Mouse (Mus musculus) brain, embryonic 14.5 days (tissue): ENCODE measurements around the gene Tmem208. TPM values are rescaled to one million over a fixed set of nuclear protein-coding genes. Genes with fewer than 3 reads are reported as not detected.
"Not testable (repeated sequence)": the region's sequence is repeated elsewhere in the genome, so short reads cannot be mapped to it uniquely, and the experiment has no call there.

Experiments used
- DNase-seq: peaks from one replicate; pipeline ENCODE4 v3.0.0-alpha.2; 2011; ENCODE audit warnings: low read depth
- CTCF ChIP-seq: fragments of 200-500 bp; IDR thresholded peaks from 2 replicates; pipeline ENCODE4 v1.5.1; 2012; ENCODE audit warnings: inconsistent platforms, mild to moderate bottlenecking, moderate library complexity, borderline replicate concordance; ENCODE audit not compliant: insufficient read depth, insufficient read length; ENCODE audit errors: extremely low read depth
- POLR2A ChIP-seq: fragments of 200-500 bp; IDR thresholded peaks from 2 replicates; pipeline ENCODE4 v1.6.1; 2012; ENCODE audit warnings: mild to moderate bottlenecking, inconsistent platforms, borderline replicate concordance; ENCODE audit not compliant: poor library complexity, insufficient read depth, insufficient read length, severe bottlenecking; ENCODE audit errors: extremely low read depth
- polyA plus RNA-seq: library from polyadenylated mRNA; depleted of rRNA; stranded (reverse); fragments of >200 nt; gene quantifications from 2 replicates; pipeline ENCODE4 v1.2.3, GENCODE M21; 2012; rRNA removed

Gene Tmem208
- polyA plus RNA-seq = 93.6 and 144 TPM in 2 replicates

GRCm38 (mm10) chr8:105326141-105326672 is at the start of gene Tmem208, which contains the start of gene Lrrc29:
Gene Tmem208 (plus strand): TSS chr8:105326354.
Gene Lrrc29 (minus strand): TSS chr8:105326278.
- DNase-seq = peak; percentile 99
- TF ChIP-seq POLR2A = peak; percentile 73; the same call in 1 of the 2 replicates
- peak; percentile 34; the same call in 1 of the 2 replicates for TF ChIP-seq CTCF

DNA sequence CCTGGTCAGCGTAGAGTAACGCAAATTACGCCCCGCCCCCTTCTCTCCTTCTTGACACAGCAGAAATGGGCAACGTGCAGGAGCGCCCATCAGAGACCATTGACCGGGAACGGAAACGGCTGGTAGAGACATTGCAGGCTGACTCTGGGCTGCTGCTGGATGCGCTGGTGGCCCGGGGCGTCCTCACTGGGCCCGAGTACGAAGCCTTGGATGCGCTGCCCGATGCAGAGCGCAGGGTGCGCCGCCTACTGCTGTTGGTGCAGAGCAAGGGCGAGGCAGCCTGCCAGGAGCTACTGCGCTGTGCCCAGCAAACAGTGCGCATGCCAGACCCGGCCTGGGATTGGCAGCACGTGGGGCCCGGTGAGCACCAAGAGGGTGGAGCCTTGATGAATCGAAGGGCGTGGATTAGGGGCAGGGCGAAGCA is 47.2 kb upstream of the Tmem208 start:
- DNase-seq = peak; percentile 89
- TF ChIP-seq CTCF (no peak), POLR2A (no peak)

GRCm38 (mm10) chr8:105280567-105280966 is 45.6 kb upstream of the Tmem208 start:
- TF ChIP-seq CTCF = no peak
- no peak for TF ChIP-seq POLR2A
- DNase-seq = no peak

- TF ChIP-seq CTCF (no peak), POLR2A (no peak)
Observed at GRCm38 (mm10) chr8:105281821-105282220, 44.3 kb upstream of the Tmem208 start.

DNA sequence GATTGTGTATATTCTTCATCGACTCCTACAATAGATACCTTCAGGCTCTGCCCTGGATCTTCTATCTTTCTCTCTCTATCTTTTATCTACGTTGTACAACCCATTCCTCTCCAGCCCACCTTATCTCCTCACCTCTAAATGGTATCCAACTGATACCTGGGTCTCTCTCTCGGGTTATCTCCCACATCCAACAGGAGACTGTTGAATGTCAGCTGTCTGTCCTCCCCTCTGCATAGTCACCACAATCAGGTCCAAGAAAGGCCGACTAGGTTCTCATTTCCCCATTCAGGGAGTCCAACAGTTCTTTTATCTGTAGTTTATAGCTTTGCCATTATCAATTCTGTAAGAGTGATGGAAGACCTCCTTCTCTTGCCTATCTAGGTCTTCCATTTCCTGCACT is 43.9 kb upstream of the Tmem208 start:
- DNase-seq = no peak
- TF ChIP-seq CTCF (no peak), POLR2A (no peak)

More at GRCm38 (mm10) chr8:105281821-105282220, 44.3 kb upstream of the Tmem208 start:
- DNase-seq = no peak

GRCm38 (mm10) chr8:105283074-105283473 is 43.1 kb upstream of the Tmem208 start:
- no peak for DNase-seq
- TF ChIP-seq POLR2A (no peak), CTCF (peak; percentile 59)

GRCm38 (mm10) chr8:105285514-105285913 is 40.6 kb upstream of the Tmem208 start:
- TF ChIP-seq CTCF = no peak
- TF ChIP-seq POLR2A = no peak
- no peak for DNase-seq

DNA sequence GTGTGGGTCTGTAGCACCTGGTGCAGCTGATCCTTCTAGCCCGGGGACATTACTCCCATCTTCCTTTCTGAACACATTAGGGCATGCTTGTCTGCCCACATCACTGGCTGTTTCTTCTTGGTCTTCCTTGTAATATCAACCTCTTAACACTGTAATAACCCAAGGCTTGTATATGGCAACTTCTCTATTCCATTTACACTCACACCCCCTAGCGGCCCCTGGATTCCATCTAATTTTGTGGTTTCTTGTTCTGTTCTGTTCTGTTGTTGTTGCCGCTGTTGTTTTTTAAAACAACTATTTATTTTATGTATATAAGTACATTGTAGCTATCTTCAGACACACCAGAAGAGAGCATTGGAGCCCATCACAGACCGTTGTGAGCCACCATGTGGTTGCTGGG is 39.2 kb upstream of the Tmem208 start:
- DNase-seq = no peak
- TF ChIP-seq POLR2A = no peak
- TF ChIP-seq CTCF = no peak

DNA sequence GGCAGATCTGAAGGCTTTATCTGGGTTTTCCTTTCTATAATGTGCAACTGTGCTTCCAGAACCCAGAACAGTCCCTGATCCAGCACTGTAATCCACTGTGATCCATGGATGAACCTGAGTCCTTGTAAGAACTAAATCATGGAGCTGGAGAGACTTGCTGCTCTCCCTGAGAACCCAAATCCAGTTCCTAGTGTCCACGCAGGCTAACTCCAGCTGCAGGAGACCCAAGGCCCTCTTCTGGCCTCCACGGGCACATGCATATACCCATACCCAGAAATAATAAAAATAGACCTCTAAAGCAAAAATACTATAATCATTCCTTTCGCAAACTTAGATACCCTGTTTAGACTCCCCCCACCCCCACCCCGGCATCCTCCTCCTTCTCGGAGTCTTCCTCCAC is 37.9 kb upstream of the Tmem208 start:
- no peak for TF ChIP-seq CTCF
- TF ChIP-seq POLR2A = no peak
- DNase-seq = no peak

DNA sequence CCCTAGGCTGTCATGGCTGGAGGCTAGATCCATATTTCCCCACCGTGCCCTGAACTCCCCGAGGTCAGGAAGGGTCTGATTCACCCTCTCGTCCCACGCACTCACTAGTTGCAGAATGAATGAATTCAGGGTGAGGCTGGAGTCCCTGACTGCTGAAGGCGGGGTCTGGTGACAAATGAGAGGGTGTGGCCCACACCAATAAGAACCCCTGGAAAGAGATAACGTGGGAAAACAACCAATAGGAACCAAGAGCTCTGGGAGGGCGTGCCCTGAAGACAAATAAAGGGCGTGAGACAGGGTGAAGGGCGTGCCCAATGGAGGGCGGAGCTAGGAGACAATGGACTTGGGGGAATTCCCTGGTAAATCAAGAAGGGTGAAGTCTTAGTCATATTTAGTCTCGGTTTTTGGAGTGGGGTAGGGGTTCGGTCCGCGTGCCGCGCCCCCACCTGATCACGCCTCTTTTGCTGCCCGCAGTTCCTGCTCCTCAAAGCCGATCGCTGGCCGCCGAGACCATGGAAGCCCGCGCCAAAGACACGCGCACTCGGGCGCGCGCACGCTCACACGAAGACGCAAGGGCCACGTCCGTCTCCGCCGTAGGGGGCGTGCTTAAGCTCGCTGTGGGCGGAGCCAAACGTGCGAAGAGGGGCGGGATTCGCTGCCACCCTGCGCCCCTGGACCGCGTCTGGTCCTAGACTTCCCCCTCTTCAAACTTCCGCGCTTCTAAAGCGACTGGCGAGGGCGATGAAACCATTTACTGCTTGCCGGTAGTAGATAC is 37.0 kb upstream of the Tmem208 start:
- DNase-seq = peak; percentile 99
- no peak for TF ChIP-seq CTCF
- peak; percentile 88 for TF ChIP-seq POLR2A

GRCm38 (mm10) chr8:105289805-105290460 is 36.2 kb upstream of the Tmem208 start, which contains the start of gene 4931428F04Rik:
Gene 4931428F04Rik (minus strand): TSS chr8:105289864.
- TF ChIP-seq POLR2A (no peak), CTCF (peak; percentile 57; the same call in 1 of the 2 replicates)
- peak; percentile 78 for DNase-seq

DNA sequence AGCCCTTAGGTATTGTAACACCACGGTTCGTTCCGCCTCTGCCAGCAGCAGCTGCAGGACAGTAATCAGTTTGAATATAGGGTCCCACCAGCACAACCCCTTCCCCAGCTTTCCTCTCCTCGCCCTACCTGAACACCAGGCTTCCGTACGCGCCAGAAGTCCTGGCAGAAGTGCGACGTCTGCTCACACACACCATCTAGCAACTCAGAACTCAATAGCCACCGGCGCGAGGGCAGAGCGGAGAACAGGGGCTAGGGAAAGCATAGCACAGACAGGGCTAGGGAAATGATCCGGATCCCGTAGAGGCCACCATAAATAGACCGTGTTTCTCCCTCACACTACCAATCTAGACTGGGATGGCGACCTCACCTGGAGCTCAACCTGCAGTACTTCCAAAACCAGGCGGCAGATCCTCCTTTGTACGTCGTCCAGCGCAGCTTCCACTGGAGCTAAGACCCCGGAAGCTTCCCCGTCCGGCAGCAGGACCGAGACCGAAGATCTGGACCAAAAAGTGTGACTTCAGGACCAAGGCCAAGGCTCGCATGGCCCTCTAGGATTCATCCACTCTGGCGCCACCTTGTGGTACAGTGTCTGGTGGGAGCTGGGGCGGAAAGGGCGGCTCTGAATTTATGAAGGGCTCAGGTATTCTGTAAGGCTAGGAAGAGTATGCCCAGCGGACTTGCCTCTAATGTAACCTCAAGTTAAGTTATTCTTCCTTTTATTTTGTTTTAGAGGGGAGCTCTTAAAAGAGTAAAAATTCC is 35.4 kb upstream of the Tmem208 start:
- DNase-seq = peak; percentile 82
- TF ChIP-seq POLR2A (no peak), CTCF (peak; percentile 90)

- DNase-seq = not testable (repeated sequence)
Observed at GRCm38 (mm10) chr8:105291364-105291763, 34.8 kb upstream of the Tmem208 start.

DNA sequence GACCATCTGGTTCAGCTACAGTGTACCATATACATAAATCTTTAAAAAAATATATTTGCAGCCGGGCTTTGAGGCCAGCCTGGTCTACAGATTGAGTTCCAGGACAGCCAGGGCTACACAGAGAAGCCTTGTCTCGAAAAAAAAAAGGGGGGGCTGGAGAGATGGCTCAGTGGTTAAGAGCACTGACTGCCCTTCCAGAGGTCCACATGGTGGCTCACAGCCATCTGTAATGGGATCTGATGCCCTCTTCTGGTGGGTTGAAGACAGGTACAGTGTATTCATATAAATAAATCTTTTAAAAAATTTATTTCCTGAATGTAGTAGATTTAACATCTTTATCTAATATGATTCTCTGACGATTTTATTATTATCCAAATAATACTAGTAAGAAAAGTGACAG is 34.4 kb upstream of the Tmem208 start:
- DNase-seq = not testable (repeated sequence)
